Mouse (Mus musculus) heart, adult 2 months (tissue): ENCODE results near the gene Mllt1.
"Not testable (repeated sequence)": the region's sequence is repeated elsewhere in the genome, so short reads cannot be mapped to it uniquely, and the experiment has no call there.

Experiments used
- CTCF ChIP-seq: fragments of 200-600 bp; IDR thresholded peaks from 2 replicates; pipeline ENCODE4 v1.8.1; 2022; ENCODE audit warnings: antibody characterized with exemption, mild to moderate bottlenecking, moderate library complexity
- POLR2A ChIP-seq: fragments of 200-500 bp; IDR thresholded peaks from 2 replicates; pipeline ENCODE4 v1.6.1; 2011; ENCODE audit warnings: mild to moderate bottlenecking, low read depth, low read length, control low read depth; ENCODE audit not compliant: insufficient read depth

- not testable (repeated sequence) for TF ChIP-seq POLR2A, CTCF
Observed at GRCm38 (mm10) chr17:56909764-56910163, 25.5 kb downstream of the Mllt1 start.
